Mouse (Mus musculus) bone marrow, adult 2 months (tissue): ENCODE results near the gene Ctsl.

Experiments
- CTCF ChIP-seq: fragments of 200-500 bp; IDR thresholded peaks from 2 replicates; pipeline ENCODE4 v1.5.1; 2011; ENCODE audit warnings: low read length, control low read depth; ENCODE audit not compliant: control insufficient read depth, insufficient read depth
- POLR2A ChIP-seq: fragments of 200-500 bp; IDR thresholded peaks from 2 replicates; pipeline ENCODE4 v1.6.1; 2011; ENCODE audit warnings: low read depth, mild to moderate bottlenecking, control low read depth, low read length, borderline replicate concordance; ENCODE audit not compliant: control insufficient read depth

DNA sequence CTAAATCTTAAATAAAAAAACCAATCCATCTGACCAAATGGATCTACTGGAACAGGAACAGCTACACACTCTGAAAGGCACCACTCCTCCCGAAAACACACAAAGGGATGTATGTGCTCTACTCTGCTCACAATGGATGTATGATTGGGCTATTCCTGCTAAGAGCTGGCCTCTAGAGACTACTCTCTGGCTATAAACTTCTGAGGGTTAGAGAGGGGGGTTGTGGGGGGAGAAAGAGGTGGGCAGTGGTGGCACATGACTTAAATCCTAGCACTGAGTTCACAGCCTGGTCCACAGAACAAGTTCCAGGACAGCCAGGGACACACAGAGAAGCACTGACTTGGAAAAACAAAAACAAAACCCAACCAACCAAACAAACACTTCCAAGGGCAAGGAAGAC lies 2.1 kb downstream of the Ctsl start:
- TF ChIP-seq CTCF (no peak), POLR2A (no peak)
